Mouse (Mus musculus): ENCODE data around the gene Tmem238. TPM values are rescaled to one million over a fixed set of nuclear protein-coding genes. Genes with fewer than 3 reads are reported as not detected.
A peak's percentile ranks its signal among the peaks of the same experiment; 100 is the strongest.

The Tmem238 gene
- total and polyA plus RNA-seq, 3 experiments: 4.3 to 5.4 (median 5.3) TPM

- DNase-seq: peak in 1 of 2 experiments; percentile 2
- H3K4me1 ChIP-seq (ENCODE audit: control insufficient read depth, insufficient read depth, low read length): no peaks in the 10 kb centered on the region
- H3K4me3 ChIP-seq: no peak overlapping the region
- no peaks in the 10 kb centered on the region for H3K36me3 ChIP-seq (ENCODE audit: control insufficient read depth, insufficient read depth, low read length)
- intact Hi-C loops (cut with DNase I): no loop called here
- H3K9ac ChIP-seq (ENCODE audit: low read depth, low read length): no peak overlapping the region
- H3K79me2 ChIP-seq (replicated peaks; ENCODE audit: control insufficient read depth, insufficient read depth, low read length): no peaks in the 10 kb centered on the region
- H3K27ac ChIP-seq: no peak overlapping the region
- TF ChIP-seq CTCF (IDR thresholded peaks at IDR 0.05) (no peak), EP300 (IDR thresholded peaks at IDR 0.05; ENCODE audit: insufficient read depth, low read depth, low read length) (no peak), POLR2A (IDR thresholded peaks at IDR 0.05; ENCODE audit: insufficient read depth, low read depth, low read length) (no peak)
- 39% methylated on average over 1 of the region's 1 CpGs for WGBS
- H3K27me3 ChIP-seq (ENCODE audit: control insufficient read depth, insufficient read depth, low read length): 0 out of 2 replicates have a peak, but pooled peaks cover 2% of the 10 kb centered on the region
Measured at GRCm38 (mm10) chr7:4759670-4760069, 29.8 kb downstream of the Tmem238 start.

DNA sequence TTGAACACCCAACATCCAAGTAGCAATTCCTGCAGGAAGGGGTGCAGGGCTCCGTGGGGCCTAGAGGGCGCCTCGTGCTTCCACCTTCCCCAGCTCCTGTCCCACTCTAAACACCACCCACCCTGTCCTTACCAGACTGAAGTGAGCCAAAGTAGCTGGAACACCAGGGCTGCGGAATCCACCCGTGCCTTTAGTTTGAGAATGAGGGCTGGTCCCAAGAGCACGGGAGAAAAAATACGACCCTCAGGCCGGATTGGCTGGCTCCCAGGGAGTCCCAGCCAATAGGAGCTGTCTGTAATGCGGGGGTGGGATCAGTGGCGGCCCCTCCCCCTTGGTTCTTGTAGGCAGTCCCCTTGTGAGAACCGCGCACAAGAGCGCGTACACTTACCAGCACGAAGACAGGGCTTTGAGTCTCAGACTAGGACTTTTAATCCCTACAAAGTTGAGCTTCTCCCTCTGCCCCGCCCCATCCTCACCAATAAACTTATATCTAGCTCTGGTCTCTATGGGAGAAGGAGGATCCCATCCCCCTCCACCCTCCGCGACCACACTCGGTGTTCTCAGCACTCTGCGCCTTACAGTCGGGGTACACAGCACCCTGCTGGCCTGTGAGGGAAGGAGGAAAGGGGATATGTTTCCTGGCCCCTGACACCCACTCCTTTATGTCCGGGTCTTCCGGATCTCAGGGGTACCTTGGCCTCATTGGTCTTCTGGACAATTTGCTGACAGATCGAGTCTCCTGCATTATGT, 36.5 kb downstream of the Tmem238 start, which contains the start of gene Cox6b2:
Gene Cox6b2 (minus strand): TSS at position 274 of the 750 bp plus-strand sequence.
- H3K36me3 ChIP-seq (ENCODE audit: control insufficient read depth, insufficient read depth, low read length): no peaks in the 10 kb centered on the region
- no peak within 1 kb of the TSS for H3K4me3 ChIP-seq
- TF ChIP-seq POLR2A (IDR thresholded peaks at IDR 0.05; ENCODE audit: insufficient read depth, low read depth, low read length) (no peak), CTCF (IDR thresholded peaks at IDR 0.05) (no peak), EP300 (IDR thresholded peaks at IDR 0.05; ENCODE audit: insufficient read depth, low read depth, low read length) (no peak)
- H3K27me3 ChIP-seq (ENCODE audit: control insufficient read depth, insufficient read depth, low read length): no peaks in the 10 kb centered on the region
- no peaks in the 10 kb centered on the region for H3K79me2 ChIP-seq (replicated peaks; ENCODE audit: control insufficient read depth, insufficient read depth, low read length)
- peak; percentile 56 to 66 for DNase-seq
- no peak within 1 kb of the TSS for H3K9ac ChIP-seq (ENCODE audit: low read depth, low read length)
- intact Hi-C loops (cut with DNase I): no loop called here
- no peaks in the 10 kb centered on the region for H3K4me1 ChIP-seq (ENCODE audit: control insufficient read depth, insufficient read depth, low read length)
- H3K27ac ChIP-seq: no peak within 1 kb of the TSS
- 9% methylated on average over 24 of the region's 24 CpGs for WGBS

- no peak overlapping the region for H3K4me3 ChIP-seq
- TF ChIP-seq POLR2A (IDR thresholded peaks at IDR 0.05; ENCODE audit: insufficient read depth, low read depth, low read length) (no peak), EP300 (IDR thresholded peaks at IDR 0.05; ENCODE audit: insufficient read depth, low read depth, low read length) (no peak), CTCF (IDR thresholded peaks at IDR 0.05) (no peak)
- H3K79me2 ChIP-seq (replicated peaks; ENCODE audit: control insufficient read depth, insufficient read depth, low read length): no peaks in the 10 kb centered on the region
- WGBS: 4% methylated on average over 30 of the region's 30 CpGs
- H3K4me1 ChIP-seq (ENCODE audit: control insufficient read depth, insufficient read depth, low read length): no peaks in the 10 kb centered on the region
- H3K27ac ChIP-seq: no peak overlapping the region
- intact Hi-C loops (cut with DNase I): no loop called here
- no peak for DNase-seq
- H3K36me3 ChIP-seq (ENCODE audit: control insufficient read depth, insufficient read depth, low read length): no peaks in the 10 kb centered on the region
- H3K27me3 ChIP-seq (ENCODE audit: control insufficient read depth, insufficient read depth, low read length): no peaks in the 10 kb centered on the region
- H3K9ac ChIP-seq (ENCODE audit: low read depth, low read length): no peak overlapping the region
Measured at GRCm38 (mm10) chr7:4751971-4752820, 37.3 kb downstream of the Tmem238 start.

- no peaks in the 10 kb centered on the region for H3K4me1 ChIP-seq (ENCODE audit: control insufficient read depth, insufficient read depth, low read length)
- TF ChIP-seq CTCF (IDR thresholded peaks at IDR 0.05) (no peak), POLR2A (IDR thresholded peaks at IDR 0.05; ENCODE audit: insufficient read depth, low read depth, low read length) (no peak), EP300 (IDR thresholded peaks at IDR 0.05; ENCODE audit: insufficient read depth, low read depth, low read length) (no peak)
- no peaks in the 10 kb centered on the region for H3K36me3 ChIP-seq (ENCODE audit: control insufficient read depth, insufficient read depth, low read length)
- no peak overlapping the region for H3K4me3 ChIP-seq
- no peak overlapping the region for H3K9ac ChIP-seq (ENCODE audit: low read depth, low read length)
- no peak for DNase-seq
- H3K27ac ChIP-seq: no peak overlapping the region
- no peaks in the 10 kb centered on the region for H3K79me2 ChIP-seq (replicated peaks; ENCODE audit: control insufficient read depth, insufficient read depth, low read length)
- intact Hi-C loops (cut with DNase I): no loop called here
- no peaks in the 10 kb centered on the region for H3K27me3 ChIP-seq (ENCODE audit: control insufficient read depth, insufficient read depth, low read length)
- 84% methylated on average over 2 of the region's 2 CpGs for WGBS
Measured at GRCm38 (mm10) chr7:4749169-4749568, 40.3 kb downstream of the Tmem238 start.

GRCm38 (mm10) chr7:4748321-4748720, 41.1 kb downstream of the Tmem238 start:
- TF ChIP-seq EP300 (IDR thresholded peaks at IDR 0.05; ENCODE audit: insufficient read depth, low read depth, low read length): no peak
- no peak for TF ChIP-seq POLR2A (IDR thresholded peaks at IDR 0.05; ENCODE audit: insufficient read depth, low read depth, low read length)
- no peak for TF ChIP-seq CTCF (IDR thresholded peaks at IDR 0.05)
- intact Hi-C loops (cut with DNase I): no loop called here
- H3K9ac ChIP-seq (ENCODE audit: low read depth, low read length): no peak overlapping the region
- H3K36me3 ChIP-seq (ENCODE audit: control insufficient read depth, insufficient read depth, low read length): no peaks in the 10 kb centered on the region
- no peaks in the 10 kb centered on the region for H3K27me3 ChIP-seq (ENCODE audit: control insufficient read depth, insufficient read depth, low read length)
- H3K4me3 ChIP-seq: no peak overlapping the region
- no peak for DNase-seq
- no peak overlapping the region for H3K27ac ChIP-seq
- H3K4me1 ChIP-seq (ENCODE audit: control insufficient read depth, insufficient read depth, low read length): no peaks in the 10 kb centered on the region
- WGBS: 69% methylated on average over 4 of the region's 4 CpGs
- no peaks in the 10 kb centered on the region for H3K79me2 ChIP-seq (replicated peaks; ENCODE audit: control insufficient read depth, insufficient read depth, low read length)
